Mouse (Mus musculus): ENCODE data around the gene Vps4b. TPM values are rescaled to one million over a fixed set of nuclear protein-coding genes. Genes with fewer than 3 reads are reported as not detected.
"Not testable (repeated sequence)": the region's sequence is repeated elsewhere in the genome, so short reads cannot be mapped to it uniquely, and the experiment has no call there.

The Vps4b gene
- polyA plus RNA-seq, 1 experiment from 2014 or later: 63.7 TPM

DNA sequence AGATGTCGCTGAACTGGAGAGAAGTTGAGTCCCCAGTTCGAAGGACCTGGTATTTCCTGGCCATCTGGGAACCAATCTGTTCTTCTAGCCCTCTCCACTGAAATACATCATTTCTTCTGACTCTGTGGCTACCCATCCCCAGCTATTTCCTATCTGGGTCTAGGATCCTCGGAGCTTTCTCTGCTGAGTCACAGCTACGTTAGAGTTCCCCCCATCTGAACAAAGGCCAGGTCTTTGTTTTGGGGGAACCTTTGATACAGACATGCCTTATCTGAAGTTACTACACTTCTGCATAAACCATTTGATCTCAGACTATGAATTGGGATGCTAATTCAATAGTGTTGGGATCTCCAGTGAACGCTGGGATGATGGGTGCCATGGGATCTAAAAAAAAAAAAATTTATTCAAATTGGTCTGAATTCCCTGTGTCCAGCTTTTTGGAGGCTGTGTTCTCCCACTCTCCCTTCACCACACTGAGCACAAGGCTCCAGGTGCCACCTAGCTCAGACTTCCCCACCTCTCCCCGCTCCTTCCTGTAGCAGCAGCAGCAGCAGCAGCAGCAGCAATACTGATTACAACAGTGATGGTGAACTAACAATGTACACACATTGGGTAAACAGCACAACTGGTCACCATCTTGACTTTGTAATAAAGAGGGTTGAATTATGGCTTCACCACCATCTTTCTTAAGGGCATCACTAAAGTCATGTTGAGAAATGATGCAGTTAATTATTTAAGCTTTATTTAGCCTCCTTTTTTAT is 47.8 kb downstream of the Vps4b start:
- H3K4me2 ChIP-seq: no peak overlapping the region
- H3K36me3 ChIP-seq: peaks cover 5% of the 10 kb centered on the region; the same call in 1 of the 2 replicates
- H3K9ac ChIP-seq: no peak overlapping the region
- H3K27ac ChIP-seq: no peak overlapping the region
- no peaks in the 10 kb centered on the region for H3K27me3 ChIP-seq (replicated peaks)
- ATAC-seq (ENCODE audit: insufficient read depth, low FRiP score, low read depth): no peak
- no peak overlapping the region for H3K4me3 ChIP-seq (replicated peaks)
- no peaks in the 10 kb centered on the region for H3K9me3 ChIP-seq
- WGBS: 84% methylated on average over 6 of the region's 6 CpGs
- no peaks in the 10 kb centered on the region for H3K4me1 ChIP-seq

DNA sequence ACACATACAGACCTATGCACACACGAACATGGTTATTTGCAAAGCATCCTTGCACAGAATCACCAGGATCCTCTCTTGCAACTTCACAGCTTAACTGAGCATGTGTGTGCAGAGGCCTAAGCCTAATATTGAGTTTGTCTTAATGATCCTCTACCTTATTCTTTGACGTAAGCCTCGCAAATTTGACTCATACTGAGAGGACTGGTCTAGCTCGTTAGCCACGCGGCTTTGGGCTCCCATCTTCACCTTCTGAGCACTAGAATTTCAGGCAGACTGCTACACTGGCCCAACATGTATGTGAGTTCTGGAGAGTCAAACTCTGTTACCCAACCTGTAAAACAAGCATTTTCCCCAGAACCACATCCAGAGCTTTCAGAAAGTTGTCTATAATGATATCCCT is 53.5 kb downstream of the Vps4b start:
- H3K9me3 ChIP-seq: no peaks in the 10 kb centered on the region
- ATAC-seq (ENCODE audit: insufficient read depth, low FRiP score, low read depth): no peak
- no peaks in the 10 kb centered on the region for H3K27me3 ChIP-seq (replicated peaks)
- H3K4me3 ChIP-seq (replicated peaks): no peak overlapping the region
- H3K36me3 ChIP-seq: peaks cover 7% of the 10 kb centered on the region; the same call in 1 of the 2 replicates
- 95% methylated on average over 6 of the region's 6 CpGs for WGBS
- no peaks in the 10 kb centered on the region for H3K4me1 ChIP-seq
- H3K4me2 ChIP-seq: no peak overlapping the region
- H3K27ac ChIP-seq: no peak overlapping the region
- no peak overlapping the region for H3K9ac ChIP-seq

DNA sequence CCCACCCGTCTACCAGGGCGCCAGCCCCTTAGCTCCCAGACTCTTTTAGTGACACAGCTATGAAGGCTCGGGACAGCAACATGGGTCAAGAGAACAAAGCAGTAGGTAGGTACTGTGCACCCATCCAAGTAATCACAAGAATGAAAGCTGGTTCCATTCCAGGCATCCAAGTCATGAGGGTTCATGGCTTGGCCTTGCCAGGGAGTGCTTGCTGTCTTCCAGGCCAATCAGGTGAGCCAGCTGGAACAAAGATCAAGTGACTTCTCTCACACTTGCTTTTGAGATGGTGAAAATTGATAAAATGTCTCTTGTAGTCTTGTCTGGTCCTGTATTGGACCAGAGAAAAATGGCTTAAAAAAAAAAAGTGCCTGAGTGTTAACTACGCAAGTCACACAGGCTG is 55.8 kb downstream of the Vps4b start:
- H3K36me3 ChIP-seq: 0 out of 2 replicates have a peak, but pooled peaks cover 2% of the 10 kb centered on the region
- H3K4me2 ChIP-seq: no peak overlapping the region
- no peak overlapping the region for H3K4me3 ChIP-seq (replicated peaks)
- no peaks in the 10 kb centered on the region for H3K27me3 ChIP-seq (replicated peaks)
- no peak for ATAC-seq (ENCODE audit: insufficient read depth, low FRiP score, low read depth)
- no peak overlapping the region for H3K9ac ChIP-seq
- no peaks in the 10 kb centered on the region for H3K9me3 ChIP-seq
- 91% methylated on average over 4 of the region's 4 CpGs for WGBS
- H3K4me1 ChIP-seq: no peaks in the 10 kb centered on the region
- H3K27ac ChIP-seq: no peak overlapping the region

DNA sequence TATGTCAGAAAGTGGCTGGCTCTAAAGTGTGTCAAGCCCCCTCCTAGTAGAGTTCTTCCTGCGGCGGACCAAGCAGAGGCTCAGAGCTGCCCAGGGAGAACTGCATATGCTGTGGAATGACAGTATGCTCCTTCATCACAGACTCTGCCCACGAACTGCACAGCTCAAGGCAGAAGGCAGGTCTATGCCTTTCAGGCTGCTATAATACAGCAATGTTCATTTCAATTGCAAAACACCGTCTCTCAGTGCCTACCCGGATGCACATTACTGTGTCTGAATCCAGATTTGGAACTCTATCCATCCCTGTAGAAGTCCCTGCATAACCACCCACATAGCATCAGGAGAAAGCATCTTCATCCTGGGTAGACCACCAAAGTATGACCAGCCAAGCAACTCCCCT is 56.7 kb downstream of the Vps4b start:
- Histone ChIP-seq H3K9ac (no peak overlapping the region), H3K4me1 (no peaks in the 10 kb centered on the region), H3K9me3 (no peaks in the 10 kb centered on the region), H3K27ac (no peak overlapping the region), H3K27me3 (replicated peaks) (no peaks in the 10 kb centered on the region), H3K4me2 (no peak overlapping the region), H3K36me3 (0 out of 2 replicates have a peak, but pooled peaks cover 2% of the 10 kb centered on the region), H3K4me3 (replicated peaks) (no peak overlapping the region)
- ATAC-seq (ENCODE audit: insufficient read depth, low FRiP score, low read depth): no peak
- 93% methylated on average over 5 of the region's 5 CpGs for WGBS

DNA sequence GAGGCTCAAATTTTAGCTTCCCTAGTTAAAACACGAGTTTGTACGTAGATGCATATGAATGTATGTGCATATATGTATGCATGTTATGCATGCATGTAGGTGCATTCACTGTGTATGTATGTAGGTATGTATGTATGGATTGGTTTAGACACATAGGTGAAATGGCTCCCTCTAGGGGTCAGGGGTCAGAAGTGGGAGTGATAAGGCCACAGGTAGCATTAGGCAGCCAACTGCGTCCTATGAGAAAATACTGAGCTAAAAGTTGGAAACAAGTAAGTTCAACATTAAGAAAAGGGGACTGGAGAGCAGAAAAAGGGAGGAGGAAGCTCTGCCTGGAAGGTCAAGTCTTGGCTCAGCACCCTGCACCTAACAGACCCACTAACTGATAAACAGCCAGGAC is 58.4 kb downstream of the Vps4b start:
- H3K36me3 ChIP-seq: 0 out of 2 replicates have a peak, but pooled peaks cover 8% of the 10 kb centered on the region
- no peaks in the 10 kb centered on the region for H3K9me3 ChIP-seq
- 80% methylated on average over 3 of the region's 3 CpGs for WGBS
- no peak overlapping the region for H3K4me3 ChIP-seq (replicated peaks)
- no peak for ATAC-seq (ENCODE audit: insufficient read depth, low FRiP score, low read depth)
- H3K27me3 ChIP-seq (replicated peaks): no peaks in the 10 kb centered on the region
- no peaks in the 10 kb centered on the region for H3K4me1 ChIP-seq
- H3K9ac ChIP-seq: no peak overlapping the region
- H3K27ac ChIP-seq: no peak overlapping the region
- H3K4me2 ChIP-seq: no peak overlapping the region

DNA sequence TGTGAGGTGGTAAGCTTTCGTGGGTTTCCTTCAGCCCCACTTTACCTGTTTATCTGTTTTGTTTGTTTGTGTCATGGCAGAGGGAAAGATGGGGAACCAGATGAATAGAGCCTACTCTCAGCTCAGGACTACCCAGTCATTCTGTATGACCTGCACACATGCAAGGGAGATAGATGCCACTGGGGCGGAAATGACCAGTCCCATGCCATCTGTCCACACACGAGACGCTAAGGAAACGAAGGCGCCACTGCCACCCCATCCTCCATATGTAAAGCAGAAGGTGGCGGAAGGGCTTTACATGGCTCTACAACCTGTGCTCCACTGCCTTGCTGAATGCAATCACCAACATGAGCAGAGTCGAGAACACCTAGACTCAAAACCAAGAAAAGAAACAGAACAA is 60.3 kb downstream of the Vps4b start:
- WGBS: 95% methylated on average over 8 of the region's 8 CpGs
- H3K4me2 ChIP-seq: no peak overlapping the region
- no peak overlapping the region for H3K9ac ChIP-seq
- no peak overlapping the region for H3K27ac ChIP-seq
- H3K36me3 ChIP-seq: 0 out of 2 replicates have a peak, but pooled peaks cover 8% of the 10 kb centered on the region
- H3K9me3 ChIP-seq: no peaks in the 10 kb centered on the region
- no peaks in the 10 kb centered on the region for H3K27me3 ChIP-seq (replicated peaks)
- H3K4me3 ChIP-seq (replicated peaks): no peak overlapping the region
- H3K4me1 ChIP-seq: no peaks in the 10 kb centered on the region
- ATAC-seq (ENCODE audit: insufficient read depth, low FRiP score, low read depth): no peak

DNA sequence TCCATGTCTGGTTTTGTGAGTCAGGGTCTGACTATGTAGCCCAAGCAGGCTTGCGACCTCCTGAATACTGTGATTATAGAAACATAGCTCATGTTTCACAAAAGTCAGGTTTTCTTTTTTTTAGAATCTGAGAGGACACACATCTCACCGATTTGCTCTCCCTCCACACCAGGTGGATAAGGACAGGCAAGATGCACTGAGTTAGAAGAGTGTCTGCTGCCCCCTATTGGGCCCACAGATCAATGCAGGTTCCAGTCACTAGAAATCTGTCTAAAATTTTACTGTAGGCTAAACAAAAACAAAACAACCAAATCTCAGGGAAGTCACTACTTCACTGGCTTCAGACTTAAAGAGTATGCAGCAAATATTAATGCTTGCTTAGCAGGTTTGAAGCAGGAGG is 60.9 kb downstream of the Vps4b start:
- Histone ChIP-seq H3K9ac (no peak overlapping the region), H3K36me3 (0 out of 2 replicates have a peak, but pooled peaks cover 8% of the 10 kb centered on the region), H3K27ac (no peak overlapping the region), H3K4me2 (no peak overlapping the region), H3K27me3 (replicated peaks) (no peaks in the 10 kb centered on the region), H3K4me3 (replicated peaks) (no peak overlapping the region), H3K9me3 (no peaks in the 10 kb centered on the region), H3K4me1 (no peaks in the 10 kb centered on the region)
- 54% methylated on average over 2 of the region's 2 CpGs for WGBS
- no peak for ATAC-seq (ENCODE audit: insufficient read depth, low FRiP score, low read depth)

DNA sequence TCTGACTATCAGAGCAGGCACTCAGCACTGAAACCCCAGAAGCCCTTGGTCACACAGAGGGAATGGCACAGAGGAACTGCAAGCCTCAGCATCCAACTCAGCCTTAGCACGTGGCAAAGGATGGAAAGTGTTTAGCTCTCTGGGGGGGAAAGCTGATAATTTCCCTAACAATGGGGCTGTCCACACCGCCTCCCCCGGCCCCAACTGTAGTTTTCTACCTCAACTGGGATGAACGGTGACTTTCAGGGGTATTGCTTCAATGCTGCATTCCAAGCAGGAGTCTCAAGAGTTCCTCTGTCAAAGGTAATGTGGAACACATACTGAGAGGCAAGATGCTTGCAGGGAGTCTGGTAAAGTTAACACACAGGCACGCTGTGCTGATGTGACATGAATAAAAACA is 74.5 kb downstream of the Vps4b start:
- H3K27ac ChIP-seq: no peak overlapping the region
- no peaks in the 10 kb centered on the region for H3K9me3 ChIP-seq
- no peaks in the 10 kb centered on the region for H3K4me1 ChIP-seq
- no peak overlapping the region for H3K9ac ChIP-seq
- H3K27me3 ChIP-seq (replicated peaks): no peaks in the 10 kb centered on the region
- no peak for ATAC-seq (ENCODE audit: insufficient read depth, low FRiP score, low read depth)
- H3K4me3 ChIP-seq (replicated peaks): no peak overlapping the region
- 0 out of 2 replicates have a peak, but pooled peaks cover 3% of the 10 kb centered on the region for H3K36me3 ChIP-seq
- H3K4me2 ChIP-seq: no peak overlapping the region
- WGBS: 56% methylated on average over 5 of the region's 5 CpGs

DNA sequence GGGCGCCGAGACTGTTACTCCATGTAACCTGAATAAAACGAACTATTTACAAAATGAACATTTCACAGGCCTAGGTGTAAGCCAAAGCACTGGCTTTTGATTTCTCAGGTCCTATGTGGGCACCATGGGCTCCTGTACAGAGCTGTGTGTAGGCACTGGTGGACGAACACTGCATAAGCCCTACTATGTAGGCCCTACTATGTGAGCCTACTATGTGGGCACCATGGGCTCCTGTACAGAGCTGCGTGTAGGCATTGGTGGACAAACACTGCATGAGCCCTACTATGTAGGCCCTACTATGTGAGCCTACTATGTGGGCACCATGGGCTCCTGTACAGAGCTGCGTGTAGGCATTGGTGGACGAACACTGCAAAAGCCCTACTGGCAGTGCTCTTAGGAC is 78.8 kb downstream of the Vps4b start:
- H3K36me3 ChIP-seq; H3K9ac ChIP-seq; H3K4me2 ChIP-seq; H3K27me3 ChIP-seq (replicated peaks); H3K9me3 ChIP-seq; H3K4me3 ChIP-seq (replicated peaks); H3K4me1 ChIP-seq; ATAC-seq (ENCODE audit: insufficient read depth, low FRiP score, low read depth); H3K27ac ChIP-seq: not testable (repeated sequence)
- WGBS: 71% methylated on average over 7 of the region's 7 CpGs

DNA sequence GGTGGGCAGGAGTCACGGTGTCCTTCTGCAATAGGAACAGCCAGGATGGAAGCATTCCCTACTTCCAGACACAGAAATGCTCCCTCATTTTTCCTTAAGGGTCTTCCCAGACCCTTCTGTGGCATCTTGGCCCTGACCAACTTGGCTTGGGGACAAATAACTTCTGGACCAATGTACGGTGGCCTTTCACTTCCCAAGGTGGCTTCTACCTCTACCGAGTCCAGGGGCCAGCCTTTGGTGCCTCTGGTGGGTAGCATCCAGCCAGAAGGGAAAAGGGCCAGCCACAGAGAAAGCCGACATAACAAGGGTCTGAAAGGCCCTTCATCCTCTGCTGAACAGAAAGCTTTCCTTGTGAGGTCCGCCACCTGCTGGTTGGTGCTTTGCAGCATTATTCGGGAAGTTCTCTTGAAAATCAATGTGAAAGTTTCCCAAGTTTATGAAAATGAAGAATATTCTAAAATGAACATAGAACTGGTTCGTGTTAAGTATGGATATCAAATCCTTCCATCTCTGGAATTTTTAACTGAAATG is 79.4 kb downstream of the Vps4b start:
- Histone ChIP-seq H3K27me3 (replicated peaks) (no peaks in the 10 kb centered on the region), H3K9ac (no peak overlapping the region), H3K9me3 (no peaks in the 10 kb centered on the region), H3K4me2 (no peak overlapping the region), H3K36me3 (no peaks in the 10 kb centered on the region), H3K4me3 (replicated peaks) (no peak overlapping the region), H3K27ac (no peak overlapping the region), H3K4me1 (peaks cover 5% of the 10 kb centered on the region; the same call in 1 of the 2 replicates)
- 27% methylated on average over 7 of the region's 7 CpGs for WGBS
- ATAC-seq (ENCODE audit: insufficient read depth, low FRiP score, low read depth): no peak

DNA sequence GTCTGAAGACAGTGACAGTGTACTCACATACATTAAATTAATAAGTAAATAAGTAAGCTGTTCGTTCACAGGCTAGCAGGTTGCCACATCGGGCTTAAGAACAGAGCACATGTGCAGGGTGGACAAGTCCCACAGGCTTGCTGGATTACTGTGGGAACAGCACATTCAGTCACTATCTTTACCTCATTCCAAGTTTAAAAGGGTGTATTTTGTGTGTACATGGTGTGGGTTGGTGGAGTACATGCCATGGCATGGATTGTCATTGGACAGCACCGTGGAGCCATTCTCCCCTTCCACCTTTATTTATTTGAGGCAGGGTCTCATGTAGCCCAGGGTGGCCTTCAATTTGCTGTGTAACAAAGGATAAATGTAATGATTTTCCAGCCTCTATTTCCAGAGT is 80.4 kb downstream of the Vps4b start:
- Histone ChIP-seq H3K27ac (no peak overlapping the region), H3K9ac (no peak overlapping the region), H3K4me3 (replicated peaks) (no peak overlapping the region), H3K36me3 (no peaks in the 10 kb centered on the region), H3K9me3 (no peaks in the 10 kb centered on the region), H3K4me2 (no peak overlapping the region), H3K27me3 (replicated peaks) (no peaks in the 10 kb centered on the region), H3K4me1 (peaks cover 5% of the 10 kb centered on the region; the same call in 1 of the 2 replicates)
- ATAC-seq (ENCODE audit: insufficient read depth, low FRiP score, low read depth): no peak
- WGBS: 76% methylated on average over 3 of the region's 3 CpGs
